Mouse (Mus musculus) hindbrain, embryonic 12.5 days (tissue): ENCODE results near the gene Megf11. TPM values are rescaled to one million over a fixed set of nuclear protein-coding genes. Genes with fewer than 3 reads are reported as not detected.
"Not testable (repeated sequence)": the region's sequence is repeated elsewhere in the genome, so short reads cannot be mapped to it uniquely, and the experiment has no call there.

Source experiments
- ATAC-seq: fragments of 200-750 bp; cut with Nextera tagmentation; 2 replicates; pipeline ENCODE4 v1.8.0; 2017; ENCODE audit warnings: moderate TSS enrichment; ENCODE audit not compliant: low FRiP score
- H3K27ac ChIP-seq: fragments of 300-500 bp; sonication (generic); 2 replicates; pipeline ENCODE4 v1.5.1; 2016; ENCODE audit warnings: mild to moderate bottlenecking
- H3K27me3 ChIP-seq: fragments of 300-500 bp; sonication (generic); 2 replicates; pipeline ENCODE4 v1.6.1; 2016; ENCODE audit warnings: mild to moderate bottlenecking
- H3K36me3 ChIP-seq: fragments of 300-500 bp; sonication (generic); 2 replicates; pipeline ENCODE4 v1.6.1; 2016; ENCODE audit warnings: mild to moderate bottlenecking
- H3K4me1 ChIP-seq: fragments of 300-500 bp; sonication (generic); 2 replicates; pipeline ENCODE4 v1.6.1; 2016
- H3K4me2 ChIP-seq: fragments of 300-500 bp; sonication (generic); replicated peaks from 2 replicates; pipeline ENCODE4 v1.6.1; 2016; ENCODE audit warnings: mild to moderate bottlenecking
- H3K4me3 ChIP-seq: fragments of 300-500 bp; sonication (generic); 2 replicates; pipeline ENCODE4 v1.5.1; 2016; ENCODE audit warnings: mild to moderate bottlenecking
- H3K9ac ChIP-seq: fragments of 300-500 bp; sonication (generic); 2 replicates; pipeline ENCODE4 v1.6.1; 2016; ENCODE audit warnings: mild to moderate bottlenecking, moderate library complexity
- H3K9me3 ChIP-seq: fragments of 300-500 bp; sonication (generic); replicated peaks from 2 replicates; pipeline ENCODE4 v1.6.1; 2016; ENCODE audit warnings: mild to moderate bottlenecking
- WGBS: fragments of 180-500 bp; shearing (Covaris S2); methylation state at CpG from one replicate; pipeline ENCODE4 v1.1.7; 2016; 5-methylcytosine and 5-hydroxymethylcytosine counted together
- polyA plus RNA-seq: library from polyadenylated mRNA; unstranded; fragments of >200 nt; fragmentation: Nextera tagmentation; extraction: Ambion mirVana; gene quantifications from 2 replicates; pipeline ENCODE4 v1.2.1, GENCODE M21; 2016

The Megf11 gene
- polyA plus RNA-seq, 1 experiment from 2014 or later: 8.0 TPM

DNA sequence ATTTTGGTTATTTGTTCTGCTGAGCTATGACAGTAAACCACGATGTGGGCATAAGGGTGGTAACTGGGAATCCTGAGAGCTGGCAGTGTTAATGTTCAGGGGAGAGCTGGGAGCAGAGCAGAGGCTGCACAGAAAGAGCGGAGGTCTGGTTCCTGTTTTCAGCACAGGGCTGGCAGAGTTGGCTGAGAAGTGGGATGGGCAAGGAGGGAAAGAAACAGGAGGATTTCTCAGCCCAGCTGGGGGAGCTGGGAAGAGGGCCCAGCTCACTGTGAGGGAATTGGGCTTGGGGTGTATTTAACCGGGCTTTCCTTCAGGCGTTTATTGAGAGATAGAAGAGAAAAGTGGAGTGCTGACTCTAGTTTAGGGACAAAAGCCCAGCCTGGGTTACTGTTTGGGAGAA, 88.3 kb downstream of the Megf11 start:
- H3K4me1 ChIP-seq: peaks cover 14% of the 10 kb centered on the region; the same call in 1 of the 2 replicates
- 61% methylated on average over 4 of the region's 4 CpGs for WGBS
- H3K36me3 ChIP-seq: no peaks in the 10 kb centered on the region
- H3K27ac ChIP-seq: no peak overlapping the region
- 0 out of 2 replicates have a peak, but pooled peaks cover 4% of the 10 kb centered on the region for H3K27me3 ChIP-seq
- H3K4me2 ChIP-seq: no peak overlapping the region
- no peak overlapping the region for H3K9ac ChIP-seq
- ATAC-seq: no peak
- H3K9me3 ChIP-seq: no peaks in the 10 kb centered on the region
- no peak overlapping the region for H3K4me3 ChIP-seq

DNA sequence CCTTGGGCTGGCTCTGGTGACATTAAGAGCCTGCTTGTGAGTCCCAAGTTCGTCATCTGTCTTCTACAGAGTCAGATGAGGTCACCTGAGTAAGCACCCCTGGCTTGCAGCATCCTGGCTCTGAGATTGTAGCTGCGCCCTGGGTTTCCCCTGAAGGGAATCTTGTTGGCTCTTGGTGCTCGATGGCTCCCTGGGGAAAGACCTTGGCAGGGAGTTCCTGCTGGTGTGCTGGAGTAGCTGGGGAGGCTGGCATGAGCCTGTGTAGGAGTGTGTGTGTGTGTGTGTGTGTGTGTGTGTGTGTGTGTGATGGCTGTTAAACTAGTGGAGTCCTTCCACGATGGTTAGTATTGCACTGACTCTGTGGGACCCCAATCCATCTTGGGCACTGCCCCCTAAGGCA, 88.7 kb downstream of the Megf11 start:
- 46% methylated on average over 4 of the region's 4 CpGs for whole genome bisulfite sequencing
- Histone ChIP-seq H3K27me3 (0 out of 2 replicates have a peak, but pooled peaks cover 4% of the 10 kb centered on the region), H3K9ac (no peak overlapping the region), H3K27ac (no peak overlapping the region), H3K9me3 (no peaks in the 10 kb centered on the region), H3K36me3 (no peaks in the 10 kb centered on the region), H3K4me3 (no peak overlapping the region), H3K4me2 (no peak overlapping the region), H3K4me1 (peaks cover 14% of the 10 kb centered on the region; the same call in 1 of the 2 replicates)
- no peak for ATAC-seq

DNA sequence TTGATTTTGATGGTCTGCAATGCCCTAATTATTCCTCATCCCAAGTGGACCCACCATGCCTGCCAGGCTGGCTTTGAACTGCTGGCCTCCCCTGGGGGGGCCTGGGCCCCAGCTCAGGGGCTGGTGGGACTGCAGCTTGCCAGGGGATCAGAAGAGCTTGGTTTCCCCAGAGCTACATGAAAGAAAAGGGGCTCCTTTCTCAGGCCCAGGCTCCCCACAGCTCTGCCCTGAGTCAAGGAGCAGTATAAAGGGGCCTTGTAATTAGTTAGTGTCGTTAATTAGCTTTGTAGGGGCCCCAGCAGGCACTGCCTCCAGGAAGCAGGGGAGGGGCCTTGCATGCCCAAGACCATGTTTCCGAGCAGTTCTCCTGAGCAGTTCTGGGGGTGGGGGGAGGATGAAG, 90.5 kb downstream of the Megf11 start:
- no peaks in the 10 kb centered on the region for H3K9me3 ChIP-seq
- no peak overlapping the region for H3K9ac ChIP-seq
- ATAC-seq: no peak
- H3K4me3 ChIP-seq: no peak overlapping the region
- H3K27ac ChIP-seq: no peak overlapping the region
- no peak overlapping the region for H3K4me2 ChIP-seq
- 0 out of 2 replicates have a peak, but pooled peaks cover 4% of the 10 kb centered on the region for H3K27me3 ChIP-seq
- 28% methylated on average over 2 of the region's 2 CpGs for WGBS
- no peaks in the 10 kb centered on the region for H3K36me3 ChIP-seq
- H3K4me1 ChIP-seq: peaks cover 14% of the 10 kb centered on the region; the same call in 1 of the 2 replicates

DNA sequence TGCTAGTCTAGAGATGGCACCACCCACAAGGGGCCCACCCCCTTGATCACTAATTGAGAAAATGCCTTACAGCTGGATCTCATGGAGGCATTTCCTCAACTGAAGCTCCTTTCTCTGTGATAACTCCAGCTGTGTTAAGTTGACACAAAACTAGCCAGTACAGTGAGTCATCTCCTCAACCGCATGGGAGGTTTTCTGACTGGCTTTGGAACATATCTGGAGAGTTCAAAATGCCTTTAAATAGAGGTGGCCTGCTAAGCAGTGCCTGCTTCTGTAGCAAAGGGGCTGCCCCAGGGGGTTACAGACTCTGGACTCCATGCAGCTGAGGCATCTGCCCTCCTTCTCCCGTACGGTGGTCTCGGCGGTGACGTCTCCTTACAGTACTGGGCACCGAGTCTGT, 92.0 kb downstream of the Megf11 start:
- H3K27me3 ChIP-seq, ATAC-seq, H3K4me3 ChIP-seq, H3K4me2 ChIP-seq, H3K9me3 ChIP-seq, H3K9ac ChIP-seq, H3K36me3 ChIP-seq, H3K27ac ChIP-seq: not testable (repeated sequence)
- 68% methylated on average over 7 of the region's 7 CpGs for WGBS
- H3K4me1 ChIP-seq: peaks cover 14% of the 10 kb centered on the region; the same call in 1 of the 2 replicates

DNA sequence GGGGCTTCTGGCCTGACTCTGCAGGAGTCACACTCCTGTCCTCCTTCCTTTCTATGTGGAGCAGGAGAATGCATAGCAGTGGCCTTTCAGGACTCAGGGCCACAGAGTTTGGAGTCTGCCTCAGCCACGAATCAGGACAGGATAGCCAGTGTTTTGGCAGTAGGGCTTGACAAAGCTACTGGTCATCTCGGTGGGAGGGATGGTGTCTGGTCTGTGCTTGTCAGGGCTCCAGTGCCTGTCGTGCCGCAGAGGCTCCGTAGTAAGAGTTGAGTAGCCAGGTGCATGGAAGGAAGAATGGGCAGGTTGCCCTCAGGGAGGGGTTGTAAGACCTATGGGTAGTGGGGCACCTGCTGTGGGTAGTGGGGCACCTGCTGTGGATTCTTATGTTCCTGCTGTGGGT, 96.7 kb downstream of the Megf11 start:
- H3K27me3 ChIP-seq: no peaks in the 10 kb centered on the region
- no peak for ATAC-seq
- H3K9ac ChIP-seq: no peak overlapping the region
- WGBS: 77% methylated on average over 5 of the region's 5 CpGs
- no peaks in the 10 kb centered on the region for H3K9me3 ChIP-seq
- no peak overlapping the region for H3K4me2 ChIP-seq
- no peaks in the 10 kb centered on the region for H3K4me1 ChIP-seq
- H3K4me3 ChIP-seq: no peak overlapping the region
- H3K36me3 ChIP-seq: no peaks in the 10 kb centered on the region
- H3K27ac ChIP-seq: no peak overlapping the region

DNA sequence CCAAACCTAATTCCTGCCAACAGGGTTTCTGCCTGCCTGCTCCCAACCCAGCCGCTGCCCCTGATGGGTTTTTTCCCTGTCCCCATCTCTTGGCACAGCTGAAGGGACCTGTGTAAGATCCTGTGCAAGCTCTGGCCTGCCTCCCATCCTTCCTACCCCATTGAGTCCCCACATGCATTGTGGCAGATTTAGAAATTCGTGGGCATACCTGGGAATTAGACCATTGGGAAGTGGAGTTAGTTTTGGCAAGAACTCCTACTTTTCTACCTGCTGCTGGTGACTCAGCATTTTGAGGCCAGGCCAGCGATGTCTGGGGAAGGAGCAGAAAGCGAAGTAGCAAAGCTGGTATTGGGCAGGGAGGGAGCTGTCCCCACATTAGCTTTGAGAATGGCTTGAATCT, 102.0 kb downstream of the Megf11 start:
- no peaks in the 10 kb centered on the region for H3K27me3 ChIP-seq
- no peaks in the 10 kb centered on the region for H3K9me3 ChIP-seq
- H3K4me1 ChIP-seq: no peaks in the 10 kb centered on the region
- no peak overlapping the region for H3K27ac ChIP-seq
- H3K36me3 ChIP-seq: no peaks in the 10 kb centered on the region
- WGBS: 59% methylated on average over 4 of the region's 4 CpGs
- H3K9ac ChIP-seq: no peak overlapping the region
- no peak overlapping the region for H3K4me3 ChIP-seq
- no peak overlapping the region for H3K4me2 ChIP-seq
- no peak for ATAC-seq

DNA sequence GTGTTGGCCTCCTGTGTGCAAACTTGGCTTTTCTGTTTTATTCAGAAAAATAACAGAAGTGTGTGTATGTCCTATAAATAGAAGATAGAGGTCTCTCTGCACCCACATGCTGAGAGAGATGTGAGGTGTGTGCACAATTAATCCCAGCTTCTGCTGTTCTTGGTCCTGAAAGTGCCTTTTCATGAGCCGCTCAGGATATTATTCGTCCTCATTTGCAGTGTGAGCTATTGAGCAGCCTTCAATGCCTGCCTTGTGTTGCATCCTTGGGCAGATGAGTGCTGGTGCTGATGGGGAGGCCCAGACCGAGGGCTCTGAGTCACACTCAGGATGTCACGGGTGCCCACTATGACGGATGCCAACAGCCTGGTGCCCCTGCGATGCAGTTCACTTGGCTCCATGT, 109.2 kb downstream of the Megf11 start:
- WGBS: 84% methylated on average over 6 of the region's 6 CpGs
- Histone ChIP-seq H3K4me1 (peaks cover 17% of the 10 kb centered on the region), H3K9me3 (no peaks in the 10 kb centered on the region), H3K4me2 (no peak overlapping the region), H3K4me3 (no peak overlapping the region), H3K36me3 (no peaks in the 10 kb centered on the region), H3K27me3 (0 out of 2 replicates have a peak, but pooled peaks cover 3% of the 10 kb centered on the region), H3K27ac (no peak overlapping the region), H3K9ac (no peak overlapping the region)
- ATAC-seq: no peak

DNA sequence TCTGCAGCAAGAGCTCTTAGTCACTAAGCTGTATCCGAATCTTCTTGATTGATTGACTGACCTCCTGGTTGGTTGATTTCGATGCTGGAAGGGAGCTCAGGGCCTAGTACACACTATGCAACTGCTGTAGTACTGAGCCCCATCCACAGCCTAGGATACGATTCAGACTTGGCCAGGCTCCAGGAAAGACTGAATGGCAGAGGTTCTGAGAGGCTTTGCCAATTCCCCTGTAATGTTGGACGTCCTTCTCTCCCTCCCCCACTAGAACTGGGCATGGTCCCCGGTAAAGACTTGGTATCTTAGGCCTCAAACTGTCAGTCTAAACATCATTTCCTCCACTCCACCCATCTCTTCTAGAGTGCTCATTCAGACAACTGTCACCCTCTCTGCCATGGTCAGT, 113.5 kb downstream of the Megf11 start:
- Histone ChIP-seq H3K4me2 (no peak overlapping the region), H3K9me3 (no peaks in the 10 kb centered on the region), H3K36me3 (no peaks in the 10 kb centered on the region), H3K9ac (no peak overlapping the region), H3K4me3 (no peak overlapping the region), H3K27me3 (peaks cover 3% of the 10 kb centered on the region; the same call in 1 of the 2 replicates), H3K27ac (0 out of 2 replicates have a peak overlapping the region, but pooled peaks have one; percentile 24), H3K4me1 (peaks cover 17% of the 10 kb centered on the region)
- ATAC-seq: no peak; the same call in 1 of the 2 replicates
- WGBS: 67% methylated on average over 5 of the region's 5 CpGs

DNA sequence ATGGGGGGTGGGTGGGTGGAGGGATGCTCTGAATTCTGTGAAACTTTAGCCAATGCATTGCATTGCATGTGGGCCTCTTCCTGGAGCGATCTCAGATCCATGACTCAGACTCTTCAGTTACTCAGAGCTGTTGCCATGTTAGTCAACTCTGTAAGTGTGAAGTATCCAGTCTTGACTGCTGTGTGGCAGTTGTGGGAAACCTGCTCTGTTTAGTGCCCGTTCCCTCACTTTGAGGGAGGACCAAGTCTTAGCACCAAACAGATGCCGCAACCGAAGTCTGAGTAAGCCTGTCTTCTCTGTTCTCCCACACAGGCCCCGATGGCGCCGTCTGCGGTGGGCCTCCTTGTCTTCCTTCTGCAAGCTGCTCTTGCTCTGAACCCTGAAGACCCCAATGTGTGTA, 115.8 kb downstream of the Megf11 start:
- 98% methylated on average over 8 of the region's 8 CpGs for WGBS
- no peak overlapping the region for H3K4me3 ChIP-seq
- H3K27me3 ChIP-seq: peaks cover 4% of the 10 kb centered on the region; the same call in 1 of the 2 replicates
- peaks cover 25% of the 10 kb centered on the region for H3K4me1 ChIP-seq
- no peak for ATAC-seq
- H3K36me3 ChIP-seq: no peaks in the 10 kb centered on the region
- no peak overlapping the region for H3K9ac ChIP-seq
- H3K9me3 ChIP-seq: no peaks in the 10 kb centered on the region
- H3K4me2 ChIP-seq: no peak overlapping the region
- H3K27ac ChIP-seq: no peak overlapping the region

DNA sequence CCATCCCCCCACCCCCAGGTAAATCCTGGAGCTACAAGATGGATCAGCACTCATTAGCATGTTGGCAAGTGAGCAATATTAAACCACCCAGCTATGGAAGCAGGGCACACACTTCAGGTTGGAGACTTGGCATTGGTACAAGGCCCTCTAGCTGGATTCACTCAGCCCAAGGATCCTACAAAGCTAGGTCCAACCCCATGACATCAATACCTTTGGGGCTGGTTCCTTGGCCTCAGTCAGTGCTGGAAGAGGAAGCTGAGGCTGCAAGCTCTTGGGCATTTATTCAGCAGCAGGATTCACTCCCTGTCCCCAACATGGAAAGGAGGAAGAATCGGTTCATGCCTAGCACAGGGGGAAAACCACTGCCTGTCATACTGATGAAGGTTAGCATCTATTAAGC, 118.6 kb downstream of the Megf11 start:
- no peaks in the 10 kb centered on the region for H3K9me3 ChIP-seq
- no peak overlapping the region for H3K27ac ChIP-seq
- H3K4me1 ChIP-seq: peaks cover 23% of the 10 kb centered on the region
- WGBS: 85% methylated on average over 1 of the region's 1 CpGs
- no peak for ATAC-seq
- H3K9ac ChIP-seq: no peak overlapping the region
- H3K4me2 ChIP-seq: no peak overlapping the region
- H3K4me3 ChIP-seq: no peak overlapping the region
- H3K36me3 ChIP-seq: no peaks in the 10 kb centered on the region
- H3K27me3 ChIP-seq: peaks cover 4% of the 10 kb centered on the region; the same call in 1 of the 2 replicates

DNA sequence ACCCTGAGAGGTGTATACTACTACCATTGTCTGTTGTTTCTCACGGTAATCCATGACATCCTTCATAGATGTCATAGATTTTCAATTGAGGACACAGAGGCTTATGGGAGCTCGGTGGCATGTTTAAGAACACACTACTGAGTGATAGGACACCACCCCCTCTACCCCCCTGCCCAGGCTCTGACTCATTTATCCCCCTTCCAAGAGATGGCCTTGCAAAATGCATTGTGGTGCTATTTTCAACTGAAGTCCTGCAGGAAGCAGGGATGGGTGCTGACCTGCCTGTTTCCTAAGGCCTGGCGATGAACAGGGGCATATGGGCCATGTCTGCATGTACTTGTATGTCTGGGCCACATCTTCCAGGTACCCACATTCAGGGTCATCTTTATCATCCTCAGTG, 119.0 kb downstream of the Megf11 start:
- Histone ChIP-seq H3K9me3 (no peaks in the 10 kb centered on the region), H3K27ac (no peak overlapping the region), H3K9ac (no peak overlapping the region), H3K36me3 (no peaks in the 10 kb centered on the region), H3K4me1 (peaks cover 21% of the 10 kb centered on the region), H3K4me3 (no peak overlapping the region), H3K27me3 (peaks cover 4% of the 10 kb centered on the region; the same call in 1 of the 2 replicates), H3K4me2 (no peak overlapping the region)
- 76% methylated on average over 3 of the region's 3 CpGs for WGBS
- ATAC-seq: no peak

DNA sequence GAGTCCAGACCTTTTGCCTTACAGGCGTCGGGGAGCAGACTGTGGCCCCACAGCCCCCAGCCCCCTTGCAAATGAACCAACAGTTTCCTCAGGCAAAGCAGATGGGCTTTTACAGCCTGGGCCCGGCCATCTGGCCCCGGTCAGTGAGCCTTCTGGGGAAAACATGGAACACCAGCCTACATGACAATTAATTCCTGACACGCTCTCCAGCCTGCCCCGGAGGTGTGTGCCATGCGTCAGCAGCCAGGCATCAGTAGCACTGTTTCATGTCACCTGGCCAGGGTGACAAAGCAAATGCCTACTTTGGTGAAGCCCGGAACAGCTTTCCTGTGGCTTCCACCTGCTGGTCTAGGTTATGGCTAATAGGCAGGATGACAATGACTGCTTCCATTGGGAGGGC, 119.5 kb downstream of the Megf11 start:
- 52% methylated on average over 8 of the region's 8 CpGs for WGBS
- H3K27ac ChIP-seq: no peak overlapping the region

DNA sequence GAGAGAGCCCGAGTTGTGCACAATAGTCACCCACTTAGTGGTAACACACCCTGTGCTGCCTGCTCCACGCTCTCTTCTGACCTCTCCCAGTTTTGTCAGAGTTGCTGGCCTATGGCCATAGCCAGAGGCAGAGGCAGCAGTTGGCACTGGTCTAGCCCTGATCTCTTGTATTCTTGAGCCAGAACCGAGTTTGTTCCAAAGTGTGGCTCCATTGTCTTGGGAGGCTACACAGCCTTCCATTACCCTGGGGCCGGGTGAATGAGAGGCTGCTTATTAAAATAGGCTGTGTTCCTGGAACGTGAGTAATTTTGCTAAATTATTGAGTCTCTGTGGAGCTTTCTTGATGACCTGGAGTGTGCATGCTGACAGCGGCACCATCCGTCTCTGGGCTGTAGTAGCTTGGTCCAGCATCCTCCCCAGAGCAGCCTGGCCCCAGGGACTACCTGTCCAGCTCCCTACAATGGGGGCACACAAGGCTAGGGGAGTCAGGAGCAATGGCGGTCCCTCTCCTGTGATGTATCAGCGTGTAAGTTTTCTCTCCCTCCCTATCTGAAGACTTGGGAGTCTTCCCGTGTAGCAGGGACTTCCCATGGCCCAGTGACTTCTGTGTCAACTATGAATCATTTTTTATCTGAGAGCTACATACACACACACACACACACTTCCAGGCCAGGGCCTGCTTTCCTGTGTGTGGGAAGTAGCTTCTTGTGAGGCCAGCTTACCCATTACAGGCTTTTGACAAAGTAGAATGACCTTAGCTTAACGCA, 121.2 kb downstream of the Megf11 start:
- no peak for ATAC-seq
- Histone ChIP-seq H3K36me3 (no peaks in the 10 kb centered on the region), H3K9me3 (no peaks in the 10 kb centered on the region), H3K9ac (no peak overlapping the region), H3K27me3 (peaks cover 4% of the 10 kb centered on the region), H3K27ac (0 out of 2 replicates have a peak overlapping the region, but pooled peaks have one; percentile 18), H3K4me1 (peaks cover 21% of the 10 kb centered on the region), H3K4me3 (no peak overlapping the region), H3K4me2 (no peak overlapping the region)
- WGBS: 70% methylated on average over 11 of the region's 11 CpGs

More for the DNA sequence above, 119.5 kb downstream of the Megf11 start:
- Histone ChIP-seq H3K4me1 (peaks cover 21% of the 10 kb centered on the region), H3K27me3 (peaks cover 4% of the 10 kb centered on the region; the same call in 1 of the 2 replicates), H3K9me3 (no peaks in the 10 kb centered on the region), H3K36me3 (no peaks in the 10 kb centered on the region), H3K4me2 (no peak overlapping the region), H3K4me3 (no peak overlapping the region), H3K9ac (no peak overlapping the region)
- no peak; the same call in 1 of the 2 replicates for ATAC-seq
